Mouse (Mus musculus): ENCODE data around the gene Gins1. TPM values are rescaled to one million over a fixed set of nuclear protein-coding genes. Genes with fewer than 3 reads are reported as not detected.

Gene Gins1
- total RNA-seq, 4 experiments from 2014 or later = 3.6 to 5.8 (median 4.7) TPM

- no peak for DNase-seq (ENCODE audit: low spot score)
Observed at GRCm38 (mm10) chr2:150959521-150959920, 54.3 kb downstream of the Gins1 start.

GRCm38 (mm10) chr2:150963246-150963645 is 58.0 kb downstream of the Gins1 start:
- DNase-seq (ENCODE audit: low spot score) = no peak

DNA sequence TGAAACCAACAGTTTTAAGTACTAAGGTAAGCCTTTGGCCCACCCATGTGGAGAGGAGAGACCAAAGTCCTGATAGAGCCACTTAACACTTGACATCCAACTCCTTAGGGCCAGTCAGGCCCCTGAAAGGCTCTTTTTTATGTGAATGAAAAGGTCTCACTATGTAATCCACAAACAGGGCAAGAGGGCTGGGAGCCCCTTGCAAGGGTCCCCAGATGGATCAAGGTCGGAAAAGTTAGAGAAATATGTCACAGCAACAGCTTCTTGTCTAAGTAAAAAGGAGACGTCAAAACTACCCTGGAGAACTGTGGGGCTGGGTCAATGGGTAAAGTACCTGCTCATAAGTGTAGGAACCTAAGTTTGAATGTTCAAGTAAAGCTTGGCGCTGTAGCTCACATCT is 59.4 kb downstream of the Gins1 start:
- DNase-seq (ENCODE audit: low spot score) = no peak

- DNase-seq (ENCODE audit: low spot score) = no peak
Observed at GRCm38 (mm10) chr2:150965951-150966350, 60.8 kb downstream of the Gins1 start.

DNA sequence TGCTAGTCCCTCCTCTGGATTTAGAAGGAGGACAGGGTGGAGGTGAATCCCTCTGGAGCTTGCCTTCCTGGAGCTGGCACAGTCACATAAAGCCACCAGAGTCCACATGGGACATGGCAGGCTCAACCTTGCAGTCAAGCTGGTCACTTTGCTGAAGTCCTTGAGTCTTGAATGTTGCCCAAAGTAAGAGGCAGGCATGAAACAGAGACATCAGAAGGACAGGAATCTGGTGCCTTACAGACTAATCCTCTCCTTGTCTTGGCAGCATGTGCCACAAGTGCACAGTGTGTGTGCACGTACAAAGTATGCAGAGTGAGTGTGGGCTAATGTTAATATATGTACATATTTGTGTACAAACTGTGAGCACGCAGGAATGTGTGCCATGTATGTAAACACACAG is 62.3 kb downstream of the Gins1 start:
- DNase-seq (ENCODE audit: low spot score) = no peak

DNA sequence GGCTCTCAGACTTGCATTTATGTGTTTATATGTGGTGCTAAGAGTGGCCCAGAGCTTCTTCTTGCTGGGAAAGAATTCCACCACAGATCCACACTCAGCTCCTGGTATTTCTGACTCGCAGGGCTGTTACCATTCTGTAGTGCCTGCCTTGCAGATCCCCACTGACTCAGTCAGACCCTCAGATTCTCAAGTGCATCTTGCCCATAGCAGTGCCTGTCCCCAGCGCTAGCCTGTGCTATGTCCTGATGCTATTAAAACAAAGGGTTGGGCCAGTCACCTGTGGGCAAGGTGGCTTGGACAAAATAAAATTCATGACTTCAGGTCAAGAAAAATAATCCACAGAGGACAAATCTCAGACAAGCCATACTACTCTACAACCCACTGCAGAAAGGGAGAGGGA is 64.0 kb downstream of the Gins1 start:
- DNase-seq (ENCODE audit: low spot score) = no peak

DNA sequence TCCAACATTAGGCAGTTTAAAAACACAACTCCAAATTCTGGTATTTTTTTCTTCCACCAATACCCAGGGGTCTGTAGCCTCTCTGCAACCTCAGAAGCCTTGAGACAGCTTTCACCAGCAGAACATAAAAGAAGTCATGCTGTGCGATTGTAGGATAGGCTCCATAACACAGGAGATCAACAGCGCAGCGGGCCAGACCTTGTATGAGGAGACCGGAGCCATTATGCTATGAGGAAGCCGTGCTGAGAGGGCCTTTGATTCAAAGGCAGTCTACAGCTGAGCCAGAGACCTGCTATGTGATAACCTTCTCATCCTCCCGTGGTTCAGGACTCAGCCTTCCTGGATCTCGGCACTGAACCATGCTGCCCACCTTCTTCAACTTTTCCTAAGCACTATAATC is 66.7 kb downstream of the Gins1 start:
- no peak for DNase-seq (ENCODE audit: low spot score)

DNA sequence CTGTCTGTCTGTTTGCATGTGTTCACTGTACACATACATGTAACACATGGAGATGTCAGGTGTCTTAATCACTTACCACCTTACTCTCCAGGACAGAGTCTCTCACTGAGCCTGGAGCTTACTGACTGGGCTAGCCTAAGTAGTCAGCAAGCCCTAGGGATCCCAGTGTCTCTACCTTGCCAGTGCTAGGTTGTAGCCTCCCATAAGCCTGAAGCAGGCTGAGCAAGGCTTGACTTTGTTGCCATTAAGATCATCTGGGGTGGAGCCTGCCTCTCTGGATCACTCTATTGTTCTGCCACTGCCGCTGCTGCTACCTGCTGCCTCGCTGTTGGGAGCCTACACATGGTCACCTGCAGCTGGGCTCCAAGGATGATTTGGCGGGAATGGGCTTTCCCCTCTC is 67.5 kb downstream of the Gins1 start:
- no peak for DNase-seq (ENCODE audit: low spot score)

DNA sequence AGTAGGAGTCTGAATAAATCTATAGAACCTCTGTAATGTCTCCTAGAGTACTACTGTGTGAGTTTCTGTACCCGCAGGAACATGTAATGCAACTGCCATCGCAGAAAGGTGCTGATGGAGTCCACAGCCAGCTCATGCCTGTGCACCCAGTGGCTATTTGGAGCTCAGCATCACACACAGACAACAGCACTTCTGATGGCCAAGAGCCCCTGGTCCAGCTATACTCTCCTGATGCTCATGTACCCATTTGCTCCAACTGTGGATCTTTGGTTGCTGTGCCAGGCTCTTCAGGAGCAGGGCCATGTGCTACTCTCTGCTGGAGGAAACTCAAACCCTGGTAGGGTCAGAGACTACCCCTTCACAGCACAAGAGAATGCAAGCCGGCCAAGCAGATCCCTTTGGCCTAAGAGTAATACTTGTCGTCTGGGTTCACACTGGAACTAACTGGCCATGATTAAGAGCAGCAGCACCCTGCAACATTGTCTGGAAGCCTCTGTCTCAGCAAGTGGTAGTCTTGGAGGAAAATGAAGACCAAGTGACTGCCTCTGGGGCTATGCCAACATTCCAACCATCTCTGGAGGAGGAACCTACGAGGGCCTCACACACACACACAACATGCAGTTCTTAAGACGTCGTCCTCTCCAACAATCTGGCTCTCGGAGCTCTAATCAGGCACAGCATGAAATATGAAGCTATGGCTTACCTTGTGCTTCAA is 68.4 kb downstream of the Gins1 start:
- no peak for DNase-seq (ENCODE audit: low spot score)

- no peak for DNase-seq (ENCODE audit: low spot score)
Observed at GRCm38 (mm10) chr2:150976871-150977270, 71.7 kb downstream of the Gins1 start.

DNA sequence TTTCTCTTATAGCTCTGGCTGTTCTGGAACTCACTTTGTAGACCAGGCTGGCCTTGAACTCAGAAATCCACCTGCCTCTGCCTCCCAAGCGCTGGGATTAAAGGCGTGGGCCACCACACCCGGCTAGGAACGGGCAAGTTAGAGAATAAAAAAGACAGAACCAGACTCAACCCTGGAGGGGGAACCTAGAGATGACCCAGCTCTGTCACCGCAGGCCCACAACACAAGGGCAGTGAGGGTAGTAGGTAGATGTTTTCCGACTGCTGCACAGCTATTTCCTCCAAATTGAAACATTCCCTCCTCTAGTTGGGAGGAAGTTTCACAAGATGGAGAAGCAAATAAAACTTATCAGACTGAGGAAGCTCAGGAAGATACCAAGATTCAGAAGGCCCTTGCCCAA is 72.5 kb downstream of the Gins1 start:
- no peak for DNase-seq (ENCODE audit: low spot score)

DNA sequence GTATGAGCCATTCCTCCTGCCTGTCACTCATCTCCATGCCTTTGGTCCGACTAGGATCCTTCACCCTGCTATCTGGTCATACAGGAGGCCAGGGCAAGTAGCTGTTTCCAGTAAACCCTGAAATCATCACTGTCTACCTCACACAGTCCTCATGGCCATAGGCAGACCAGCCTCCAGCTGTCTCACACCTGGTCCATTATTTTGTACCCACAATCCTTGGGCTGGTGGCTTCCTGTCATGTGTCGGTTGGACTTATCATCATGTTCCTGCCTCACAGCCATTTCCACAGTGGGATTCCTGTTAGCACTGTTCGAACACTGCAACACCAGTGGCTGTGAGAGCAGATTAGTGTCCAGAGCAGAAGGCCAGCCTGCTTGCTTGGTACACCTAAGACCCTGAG is 73.6 kb downstream of the Gins1 start:
- DNase-seq (ENCODE audit: low spot score) = no peak

GRCm38 (mm10) chr2:150979861-150980620 is 74.8 kb downstream of the Gins1 start:
- no peak for DNase-seq (ENCODE audit: low spot score)

Other genes starting within 250 kb of the Gins1 start
- gene Acss1, start 236.9 kb upstream of the Gins1 start, total RNA-seq (2022) = 100 to 1,000 TPM; 259 to 343 (median 275) TPM
- under 1 TPM; 0.09 to 0.13 (median 0.12) TPM for gene Vsx1, start 216.0 kb upstream of the Gins1 start, total RNA-seq (2022)
- gene Entpd6, start 156.4 kb upstream of the Gins1 start, total RNA-seq (2022) = 10 to 100 TPM; 15.1 to 19.9 (median 17.4) TPM
- 100 to 1,000 TPM; 547 to 617 (median 604) TPM for gene Pygb, start 118.7 kb upstream of the Gins1 start, total RNA-seq (2022)
- 10 to 100 TPM; 46.3 to 48.8 (median 47.5) TPM for gene Abhd12, start 659 bp upstream of the Gins1 start, total RNA-seq (2022)
- 1 to 10 TPM in 3 of 4 experiments, under 1 TPM in 1; 0.82 to 2.2 (median 1.9) TPM for gene Ninl, start 134.0 kb downstream of the Gins1 start, total RNA-seq (2022)
- gene Nanp, start 134.0 kb downstream of the Gins1 start, total RNA-seq (2022) = 1 to 10 TPM in 3 of 4 experiments, under 1 TPM in 1; 0.95 to 2.2 (median 2.1) TPM
- not detected for gene Gm14151, start 186.9 kb downstream of the Gins1 start, total RNA-seq (2022)
- not detected for gene Gm14147, start 192.8 kb downstream of the Gins1 start, total RNA-seq (2022)